Mouse (Mus musculus) 3T3-L1 (cell line): ENCODE measurements around the gene Acadl.

Experiments
- DNase-seq: peaks from one replicate; pipeline ENCODE4 v3.0.0-alpha.2; 2015; ENCODE audit warnings: low read depth, low spot score

The Acadl gene

DNA sequence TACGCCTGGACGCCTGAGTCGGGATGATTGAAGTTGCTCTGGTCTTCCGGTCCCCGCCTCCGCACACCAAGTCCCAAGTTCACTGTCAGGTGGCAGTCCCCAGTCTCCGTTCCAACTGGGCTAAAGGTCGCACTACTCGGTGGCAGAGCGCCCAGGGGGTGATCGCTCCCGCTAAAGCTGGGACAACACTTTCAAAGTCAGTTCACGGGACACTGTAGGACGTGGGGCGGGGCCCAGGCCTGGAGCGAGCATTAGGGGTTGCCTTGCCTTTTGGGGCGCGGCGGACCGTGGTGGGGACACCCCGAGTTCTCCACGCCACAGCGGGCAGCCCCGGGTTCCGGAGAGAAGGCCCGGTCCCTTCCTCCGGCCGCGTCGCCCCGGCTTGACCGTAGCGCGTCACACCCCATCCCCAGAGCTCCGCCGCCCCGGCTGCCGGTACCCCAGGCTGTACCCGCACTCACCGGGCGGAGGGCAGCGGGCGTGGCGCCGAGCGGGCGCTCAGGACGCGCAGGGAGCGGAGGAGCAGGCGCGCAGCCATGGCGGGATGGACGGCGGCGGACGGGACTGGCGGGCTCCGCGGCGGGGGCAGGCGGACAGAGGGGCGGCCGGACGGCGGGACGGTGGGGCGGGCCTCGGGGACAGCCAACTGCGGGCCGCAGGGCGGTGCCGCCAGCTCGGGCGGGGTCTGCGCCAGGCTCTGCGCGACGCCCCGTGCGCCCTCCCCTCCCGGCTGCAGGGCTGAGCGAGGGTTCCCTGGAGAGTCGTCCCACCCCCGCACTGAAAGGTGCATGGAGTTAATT is at the start of gene Acadl:
Gene Acadl (minus strand): TSS at position 566 of the 800 bp plus-strand sequence.
- DNase-seq = peak; percentile 80

DNA sequence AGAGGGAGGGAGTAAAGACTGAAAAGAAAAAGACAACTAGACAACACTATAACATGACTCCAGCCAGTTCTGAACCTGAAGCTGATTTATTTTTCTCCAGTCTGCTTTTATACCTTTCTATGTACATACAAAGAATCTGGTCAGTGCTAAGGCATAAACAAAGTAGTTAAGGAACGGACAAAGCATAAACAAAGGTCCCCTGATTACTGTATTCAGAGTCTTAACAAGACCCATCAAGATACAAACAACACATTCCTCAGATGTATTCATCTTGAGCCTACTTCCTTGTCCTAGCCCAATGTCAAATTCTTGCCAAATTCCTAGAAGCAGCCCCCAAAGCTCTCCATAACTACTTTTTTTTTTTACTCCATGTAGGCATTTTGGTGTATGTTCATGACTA is 49.2 kb upstream of the Acadl start:
- no peak for DNase-seq

DNA sequence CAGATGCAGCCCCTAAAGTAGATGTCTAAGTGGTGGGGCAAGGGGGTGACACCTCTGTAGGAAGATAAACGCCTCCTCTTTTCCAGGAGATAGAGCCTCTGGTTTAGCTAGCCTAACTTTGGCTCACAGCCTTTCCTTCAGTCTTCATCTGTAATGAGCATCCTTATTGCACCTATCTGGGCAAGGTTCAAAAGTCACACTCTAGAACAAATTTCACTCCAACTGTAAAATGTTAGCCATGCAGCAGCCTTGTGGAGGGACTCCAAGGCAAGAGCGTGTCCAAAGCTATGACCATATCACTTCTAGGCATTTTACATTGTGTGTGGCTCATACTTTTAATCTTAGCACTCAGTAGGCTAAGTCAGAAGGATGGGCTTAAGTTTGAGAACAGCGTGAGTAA is 39.5 kb upstream of the Acadl start:
- no peak for DNase-seq

DNA sequence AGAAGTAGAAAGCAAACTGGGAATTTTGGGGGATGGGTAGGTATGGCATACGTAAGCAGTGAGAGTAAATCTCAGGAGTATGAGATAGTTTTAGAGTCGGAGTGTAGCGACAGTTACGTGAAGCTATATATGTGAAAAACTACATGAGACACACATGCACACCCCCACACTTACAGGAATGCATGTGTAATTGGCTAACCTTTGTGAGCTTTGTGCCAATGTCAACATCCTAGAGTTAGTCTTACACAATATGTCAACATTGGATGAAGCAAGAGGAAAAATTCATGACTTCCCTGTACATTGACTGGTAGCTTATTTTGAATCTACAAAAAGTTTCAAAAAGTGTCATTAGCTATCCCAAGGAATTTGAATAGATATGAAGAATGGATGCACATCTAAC is 37.9 kb upstream of the Acadl start:
- DNase-seq = no peak

DNA sequence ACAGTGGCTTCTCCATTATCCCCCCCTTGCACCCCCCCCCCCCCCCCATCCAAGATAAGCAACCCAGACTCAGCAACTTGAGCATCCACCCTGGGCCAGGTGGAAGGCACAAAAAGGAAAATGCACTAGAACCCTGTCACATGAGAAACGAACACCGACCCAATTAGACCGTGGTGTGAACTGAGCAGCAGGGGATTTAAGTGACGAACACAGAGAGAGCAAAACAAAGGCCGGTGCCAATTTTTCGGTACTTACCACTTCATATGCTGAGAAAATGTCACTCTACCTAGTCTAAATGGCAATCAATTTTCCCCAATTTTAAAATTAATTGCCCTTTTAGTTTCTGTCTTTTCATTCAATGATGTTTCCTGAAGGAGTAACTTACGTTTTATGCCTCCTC is 35.2 kb upstream of the Acadl start:
- DNase-seq = no peak

DNA sequence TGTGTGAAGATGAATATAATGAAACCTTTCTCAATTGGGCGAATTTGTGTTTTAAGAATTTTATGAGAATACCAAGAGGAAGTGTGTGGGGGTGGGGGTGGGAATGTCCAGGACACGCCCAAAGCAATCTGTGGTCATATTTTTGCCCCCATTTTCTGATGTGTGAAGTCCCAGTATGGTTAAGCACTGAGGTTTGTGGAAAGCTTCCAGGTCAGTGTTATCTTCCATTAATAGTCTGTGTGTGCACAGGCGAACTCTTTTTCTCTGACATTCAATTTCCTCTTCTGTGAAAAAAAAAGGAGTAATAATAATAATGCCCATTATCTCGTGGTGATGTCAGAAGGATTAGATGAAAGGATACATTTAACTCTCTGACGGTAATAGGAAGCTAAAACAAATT is 33.5 kb upstream of the Acadl start:
- DNase-seq = no peak

DNA sequence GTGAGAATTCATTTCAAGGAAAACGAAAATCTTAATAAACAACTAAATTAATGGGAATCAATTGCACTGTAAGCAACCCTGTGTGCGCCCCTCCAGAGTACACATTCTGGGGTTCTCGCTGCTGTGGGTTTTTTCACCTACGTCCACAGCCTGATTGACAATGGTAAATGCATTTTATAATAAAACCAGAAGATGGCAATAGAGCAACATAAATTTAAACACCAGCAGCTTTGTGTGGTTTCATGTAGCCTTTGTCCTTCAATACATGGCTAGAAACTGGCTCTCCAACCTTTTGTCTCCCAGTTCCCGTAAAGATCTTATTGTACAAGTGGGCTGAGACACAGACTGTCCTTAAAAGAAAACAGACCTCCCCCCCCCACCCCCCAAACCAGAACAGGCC is 33.0 kb upstream of the Acadl start:
- DNase-seq = peak; percentile 61

DNA sequence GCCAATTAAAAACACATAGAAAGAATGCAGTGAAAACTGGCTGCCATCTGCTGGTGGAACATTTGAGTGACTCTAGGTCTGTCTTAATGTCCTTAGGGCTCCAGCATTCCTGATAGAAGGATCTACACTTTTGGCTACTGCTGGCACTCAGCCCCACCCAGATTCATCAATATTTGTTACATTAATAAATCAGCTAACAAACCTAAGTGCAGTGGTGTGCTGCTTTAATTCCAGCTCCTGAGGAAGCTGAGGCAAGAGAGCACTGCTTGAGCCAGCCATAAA is 32.7 kb upstream of the Acadl start:
- DNase-seq = peak; percentile 75

DNA sequence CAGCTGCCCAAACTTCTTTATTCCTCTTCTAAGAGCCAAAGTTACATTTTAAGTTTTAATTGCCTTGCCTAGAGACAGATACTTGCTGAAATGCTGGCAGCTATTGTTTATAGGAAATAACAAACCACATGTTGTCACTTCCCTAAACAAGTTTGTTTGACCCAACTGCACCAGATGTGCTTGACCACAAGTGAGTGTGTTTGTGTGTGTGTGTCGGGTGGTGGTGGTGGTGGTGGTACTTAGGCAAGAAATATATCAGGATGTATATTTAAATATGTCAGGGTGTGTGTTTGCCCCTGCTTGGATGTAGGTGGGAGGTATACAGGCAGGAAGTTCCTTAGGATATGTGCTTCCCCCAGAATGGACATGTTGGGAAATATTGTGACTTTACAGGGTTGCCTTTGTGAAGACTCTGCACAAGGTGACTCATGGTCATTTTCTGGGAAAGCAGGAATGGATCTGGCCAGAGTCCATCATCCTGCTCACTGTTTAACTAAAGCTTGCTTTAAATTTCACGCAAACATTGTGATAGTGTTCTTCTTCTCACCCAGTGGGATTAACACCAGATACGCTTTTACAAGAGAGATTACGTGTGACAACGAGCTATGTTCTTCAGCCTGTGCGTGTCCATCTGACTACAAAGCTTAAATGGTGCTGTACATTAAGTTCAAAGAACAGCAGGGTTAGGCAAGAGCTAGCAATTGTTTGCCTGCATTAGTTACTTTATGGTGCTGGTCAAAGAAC is 32.2 kb upstream of the Acadl start:
- no peak for DNase-seq

DNA sequence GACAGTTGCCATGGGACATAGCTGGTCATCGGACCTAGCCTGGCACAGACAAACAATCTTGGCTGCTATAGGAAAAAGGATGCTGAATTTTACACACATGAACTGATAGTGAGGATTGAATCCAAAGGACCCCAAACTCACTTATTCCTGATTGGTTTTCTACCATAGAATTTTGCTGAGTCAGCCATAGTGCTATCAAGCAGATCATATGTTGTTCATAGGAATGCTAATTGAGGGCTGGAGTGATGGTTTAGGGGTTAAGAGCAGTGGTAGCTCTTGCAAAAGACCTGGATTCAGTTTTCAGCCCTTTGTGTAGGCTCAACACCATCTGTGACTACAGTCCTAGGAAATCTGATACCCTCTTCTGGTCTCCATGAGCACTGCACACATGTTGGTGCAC is 24.1 kb upstream of the Acadl start:
- no peak for DNase-seq

DNA sequence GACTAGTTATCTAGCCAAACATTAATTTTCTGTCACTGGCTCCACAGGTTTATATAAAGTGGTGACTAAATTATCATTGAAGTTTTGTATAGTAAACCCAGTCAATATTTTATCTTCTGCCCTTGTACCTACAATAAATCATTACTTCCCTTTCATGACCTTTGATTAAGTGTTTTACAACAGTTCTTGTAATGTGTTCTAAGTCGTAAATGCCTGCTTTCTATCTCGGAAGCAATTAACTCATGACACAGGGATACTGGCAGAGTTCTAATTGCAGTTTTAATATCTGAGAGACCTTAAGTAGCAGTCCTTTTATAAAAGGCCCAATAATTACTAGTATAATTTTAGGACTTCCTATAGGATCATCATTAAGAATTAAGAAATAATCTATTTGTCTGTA is 17.1 kb upstream of the Acadl start:
- DNase-seq = no peak

DNA sequence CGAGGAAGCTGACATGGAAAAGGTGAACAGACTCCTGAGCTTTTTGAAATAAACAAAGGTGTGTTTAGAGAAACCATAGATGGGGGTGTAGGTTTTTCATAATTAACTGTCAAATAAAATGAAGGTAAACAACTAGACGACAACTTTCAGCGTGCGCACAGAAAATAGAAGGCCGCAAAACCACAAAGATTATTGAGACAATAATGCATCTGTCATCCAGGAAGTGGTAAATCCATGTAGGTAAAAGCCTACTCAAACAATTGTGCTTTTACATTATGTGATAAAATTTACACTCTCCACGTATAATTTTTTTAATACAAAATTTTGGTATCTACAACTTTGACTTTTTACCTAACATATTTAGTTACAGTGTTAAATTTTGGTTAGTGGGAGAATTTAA is 11.7 kb upstream of the Acadl start:
- DNase-seq = no peak

DNA sequence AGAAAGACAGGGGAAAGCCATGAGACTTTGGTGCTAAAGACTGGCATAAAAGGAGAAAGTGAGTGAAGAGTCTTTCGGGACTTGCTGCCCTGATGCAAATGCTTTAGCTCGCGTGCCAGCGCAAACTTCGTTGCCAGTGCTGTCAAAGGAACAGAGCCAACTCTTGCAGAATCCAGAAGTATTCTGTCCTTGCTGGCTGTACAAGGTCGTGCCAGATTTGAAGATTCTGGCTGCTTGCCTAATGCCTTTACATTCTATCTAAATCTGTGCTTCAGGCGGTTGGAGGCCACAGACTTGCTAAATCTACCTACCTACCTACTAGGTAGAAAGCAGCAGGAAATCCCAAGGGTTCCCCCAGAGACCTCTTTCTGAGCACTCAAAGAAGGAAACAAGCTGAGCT is 8.5 kb upstream of the Acadl start:
- no peak for DNase-seq

DNA sequence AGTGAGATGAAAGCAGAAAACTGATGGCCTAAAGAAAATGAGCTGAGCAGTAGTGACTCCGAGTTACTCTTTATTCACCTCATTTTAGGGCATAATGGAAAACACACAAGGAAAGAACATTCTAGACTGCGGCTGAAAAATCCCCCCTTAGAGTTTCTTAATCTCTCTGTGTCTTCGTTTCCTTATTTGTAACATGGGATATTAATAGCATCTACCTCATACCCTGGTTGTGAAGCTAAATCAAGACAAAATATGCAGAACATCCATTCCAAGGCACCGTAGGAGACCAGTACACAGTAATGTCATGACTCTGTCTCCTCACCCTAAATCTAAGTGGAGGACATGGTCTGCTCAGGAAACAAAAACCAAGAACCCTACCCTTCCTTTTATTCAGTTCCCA is 2.6 kb upstream of the Acadl start:
- no peak for DNase-seq

DNA sequence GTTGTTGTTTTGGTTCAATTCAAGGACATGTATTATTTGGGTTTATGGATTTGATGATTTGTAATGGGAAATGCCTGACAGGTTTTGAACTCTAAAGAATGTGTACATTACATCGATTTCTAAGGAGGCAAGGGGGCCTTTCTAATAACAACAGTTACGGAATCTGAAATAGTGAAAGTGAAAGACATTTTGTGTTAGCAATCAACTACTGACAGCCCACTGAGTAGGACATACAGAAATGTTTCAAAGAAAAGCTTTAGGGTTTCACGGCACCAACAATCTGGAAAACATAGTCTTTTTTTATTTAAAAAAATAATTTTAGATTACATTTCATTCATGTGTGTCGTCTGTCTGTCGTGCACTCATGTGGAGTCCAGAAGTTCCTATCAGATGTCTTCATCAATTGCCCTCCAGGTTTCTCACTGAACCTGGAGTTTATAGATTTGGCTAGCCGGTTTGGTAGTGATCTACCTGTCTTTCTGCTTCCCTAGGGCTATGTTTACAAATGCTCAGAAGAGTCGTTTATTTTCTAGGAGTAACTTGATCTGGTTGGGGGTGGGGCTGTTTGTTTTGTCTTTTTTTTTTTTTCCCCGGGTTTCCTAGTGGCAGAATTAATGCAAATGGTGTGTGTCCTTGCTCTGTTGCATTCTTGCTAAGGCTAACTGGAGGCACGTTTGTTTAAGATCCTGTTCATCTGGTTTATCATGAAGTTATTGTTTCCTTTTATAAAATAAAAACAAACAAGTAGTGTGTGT is 841 bp upstream of the Acadl start:
- peak; percentile 16 for DNase-seq

DNA sequence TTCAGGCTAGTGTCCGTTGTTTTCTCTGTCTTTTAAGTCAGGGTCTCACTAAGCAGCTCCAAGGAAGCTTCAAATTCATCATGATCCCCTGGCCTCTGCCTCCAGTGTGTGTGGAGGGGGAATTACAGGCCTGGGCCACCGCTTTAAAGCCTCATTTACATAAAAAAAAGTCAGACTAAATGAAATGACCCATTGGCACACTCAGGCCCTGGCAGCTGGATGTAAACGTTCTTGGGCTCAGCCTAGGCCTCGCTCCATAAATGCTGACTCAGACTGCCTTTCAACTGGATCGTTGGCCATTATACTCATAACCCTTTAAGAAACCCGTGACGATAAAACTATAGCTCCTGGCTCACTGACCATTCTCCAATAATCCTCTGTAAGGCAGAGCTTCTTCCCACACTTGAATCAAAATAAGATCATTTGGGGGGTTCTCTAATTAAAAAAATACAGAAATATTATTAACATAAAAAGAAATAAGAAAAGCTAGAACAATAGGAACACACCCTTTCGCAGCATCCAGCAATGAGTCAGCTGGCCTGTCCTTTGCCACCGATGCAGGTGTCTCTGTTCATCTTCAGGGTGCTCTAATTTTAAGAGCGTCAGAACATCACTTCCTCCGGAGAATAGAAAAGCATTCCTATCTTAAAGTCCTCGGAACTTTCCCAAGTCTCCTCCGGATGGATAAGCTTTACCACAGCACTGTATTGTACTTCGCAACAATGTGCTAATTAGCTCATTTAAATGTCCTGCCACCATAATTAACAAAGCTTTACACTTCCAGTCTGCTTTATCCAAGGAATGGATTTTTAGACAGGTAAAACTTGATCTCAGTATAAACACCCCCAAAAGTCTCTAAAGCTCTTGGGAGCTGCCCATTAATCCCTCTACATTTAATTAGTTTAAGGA is 1.1 kb downstream of the Acadl start:
- DNase-seq = peak; percentile 58

DNA sequence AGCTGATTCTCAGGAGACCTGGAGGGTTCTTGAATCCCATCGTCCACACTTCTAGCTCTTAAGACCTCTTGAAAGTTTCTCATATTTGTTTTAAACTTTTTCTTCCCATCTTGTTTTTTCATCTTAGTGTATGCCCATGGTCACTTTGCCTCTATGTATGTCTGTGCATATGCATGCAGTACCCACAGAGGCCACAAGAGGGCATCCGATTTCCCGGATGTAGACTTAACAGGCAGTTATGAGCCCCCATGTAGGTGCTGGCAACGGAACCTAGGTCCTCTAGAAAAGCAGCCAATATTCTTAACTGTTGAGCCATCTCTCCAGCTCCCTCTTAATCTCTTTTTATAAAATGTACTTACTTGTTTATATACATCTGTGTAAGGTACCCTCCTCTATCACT is 15.6 kb downstream of the Acadl start:
- no peak for DNase-seq

DNA sequence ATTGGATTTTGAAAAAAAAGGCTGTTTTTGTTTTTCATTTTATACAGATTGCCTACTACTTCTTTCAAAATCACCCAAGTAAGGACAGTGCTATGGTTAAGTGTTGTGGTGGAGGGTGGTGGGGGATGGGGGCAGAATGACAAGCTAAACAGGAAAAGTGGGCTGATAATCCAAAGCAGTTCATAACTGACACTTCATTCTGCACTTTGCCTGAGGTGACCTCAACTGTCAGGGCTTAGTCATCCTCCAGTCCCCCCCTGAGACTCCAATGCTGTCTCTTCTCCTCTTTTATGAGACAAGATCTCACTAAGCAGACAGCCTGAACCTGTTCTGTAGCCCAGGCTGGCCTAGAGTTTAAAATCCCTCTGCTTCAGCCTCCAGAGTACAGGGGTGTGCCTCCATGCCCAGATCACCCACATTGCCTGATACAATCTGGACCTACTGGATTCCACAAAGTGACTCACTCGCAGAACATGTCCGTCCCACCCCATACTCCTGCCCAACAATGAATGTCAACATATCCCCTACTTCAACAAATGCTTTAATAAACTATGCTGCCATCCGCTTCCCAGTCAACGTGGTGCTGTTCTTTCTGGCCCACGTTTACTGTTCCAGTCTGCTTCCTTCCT is 17.3 kb downstream of the Acadl start:
- peak; percentile 88 for DNase-seq

DNA sequence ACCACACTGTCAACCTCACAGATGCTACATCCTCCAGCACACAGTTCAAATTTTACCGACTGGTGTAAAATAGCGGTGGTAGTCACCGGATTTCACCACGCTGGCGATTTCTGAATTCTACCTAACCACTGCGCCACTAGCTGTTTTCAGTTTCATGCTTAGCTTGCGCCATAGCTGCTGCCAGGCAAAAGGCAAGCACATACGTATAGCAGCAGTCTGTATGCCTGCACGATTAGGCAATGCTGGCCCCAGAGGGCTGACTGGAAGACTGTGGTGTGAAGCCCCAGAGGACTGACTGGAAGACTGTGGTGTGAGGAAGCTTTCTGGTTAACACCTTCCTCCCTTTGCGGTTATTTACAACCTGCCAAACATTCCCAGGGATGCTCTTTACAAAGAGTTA is 21.1 kb downstream of the Acadl start:
- no peak for DNase-seq

DNA sequence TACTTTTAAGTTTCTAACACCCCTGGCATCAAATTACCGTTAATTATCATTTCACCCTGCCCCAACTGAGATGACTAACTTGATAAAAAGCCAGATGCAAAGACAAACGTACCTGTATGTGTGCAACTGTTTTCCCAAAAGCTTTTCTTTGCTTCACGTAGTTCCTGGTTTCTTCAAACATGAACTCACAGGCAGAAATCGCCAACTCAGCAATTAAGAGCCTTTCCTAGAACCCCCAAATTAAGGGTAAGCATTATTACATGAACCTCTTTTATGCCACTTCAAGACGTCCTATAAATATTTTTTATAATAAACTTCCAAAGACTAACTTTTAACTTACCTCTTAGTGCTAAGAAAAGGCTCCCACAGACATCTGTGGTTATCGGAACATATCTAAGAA is 21.6 kb downstream of the Acadl start:
- DNase-seq = no peak

DNA sequence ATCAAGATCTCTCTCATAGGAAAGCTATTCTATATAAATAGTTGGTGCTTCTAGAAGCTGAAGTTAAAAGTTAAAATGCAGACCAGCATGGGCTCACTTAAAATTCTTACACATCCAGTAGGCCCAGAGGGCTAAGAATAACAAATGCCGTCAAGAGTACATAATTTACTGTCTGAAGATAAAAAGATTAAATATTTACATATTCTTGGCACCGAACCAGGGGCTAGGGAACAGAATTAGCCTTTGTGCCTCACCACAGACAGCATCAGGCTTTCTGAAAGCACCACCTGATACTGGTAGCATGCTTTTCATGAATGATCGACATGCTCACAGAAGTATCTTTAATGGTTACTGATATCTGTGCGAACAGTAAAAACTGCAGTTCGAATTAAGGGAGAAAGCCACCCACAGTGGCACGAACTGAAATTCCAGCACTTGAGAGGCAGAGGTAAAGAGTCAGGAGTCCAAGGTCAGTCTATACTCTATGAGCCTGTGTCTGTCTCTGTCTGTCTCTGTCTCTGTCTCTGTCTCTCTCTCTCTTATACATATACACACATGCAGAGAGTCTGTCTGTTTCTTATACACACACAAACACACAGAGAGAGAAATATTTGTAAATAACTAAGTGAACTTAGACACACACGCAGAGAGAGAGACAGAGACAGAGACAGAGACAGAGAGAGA is 23.2 kb downstream of the Acadl start:
- DNase-seq = no peak
